Mouse (Mus musculus) olfactory bulb, adult 2 months (tissue): ENCODE measurements around the gene Lonp1.

Source experiments
- CTCF ChIP-seq: fragments of 200-500 bp; IDR thresholded peaks from 2 replicates; pipeline ENCODE4 v1.5.1; 2012; ENCODE audit warnings: low read depth, mild to moderate bottlenecking, low read length, moderate library complexity; ENCODE audit not compliant: insufficient read depth
- POLR2A ChIP-seq: fragments of 200-500 bp; IDR thresholded peaks from 2 replicates; pipeline ENCODE4 v1.6.1; 2012; ENCODE audit warnings: mild to moderate bottlenecking, low read depth, low read length, moderate library complexity; ENCODE audit not compliant: insufficient read depth

GRCm38 (mm10) chr17:56592553-56592952 lies 34.1 kb downstream of the Lonp1 start:
- TF ChIP-seq POLR2A (no peak), CTCF (no peak)
